Mouse (Mus musculus): Measurements from ENCODE around the gene Ccsap. TPM values are rescaled to one million over a fixed set of nuclear protein-coding genes. Genes with fewer than 3 reads are reported as not detected.

Ccsap gene
- total RNA-seq, 2 experiments from 2014 or later: 1.1 to 1.8 TPM

- DNase-seq: no peak
- intact Hi-C loops (cut with DNase I; ENCODE audit: low total_unique reads): no loop called here
Observed at GRCm38 (mm10) chr8:123882412-123882811, 22.4 kb upstream of the Ccsap start.

GRCm38 (mm10) chr8:123880821-123881350, 20.9 kb upstream of the Ccsap start:
- DNase-seq: no peak
- intact Hi-C loops (cut with DNase I; ENCODE audit: low total_unique reads): no loop called here

DNA sequence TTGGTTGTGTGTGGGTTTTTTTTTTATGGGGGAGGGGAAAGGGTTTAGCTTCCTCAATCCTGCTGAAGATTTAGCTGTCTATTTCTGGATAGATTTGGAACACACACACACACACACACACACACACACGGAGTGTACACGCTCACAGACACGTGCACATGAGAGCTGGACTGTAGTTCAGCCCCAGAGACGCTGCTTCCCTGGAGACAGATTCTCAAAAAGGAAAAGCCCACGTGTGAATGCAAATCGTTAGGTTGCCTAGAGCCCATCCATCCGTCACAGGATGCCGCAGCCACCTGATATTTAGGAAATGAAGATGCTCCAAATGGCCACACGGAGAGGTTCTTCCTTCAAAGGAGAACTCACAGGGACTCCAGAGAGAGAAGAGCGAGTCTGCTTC, 20.3 kb upstream of the Ccsap start:
- DNase-seq: no peak
- intact Hi-C loops (cut with DNase I; ENCODE audit: low total_unique reads): no loop called here

GRCm38 (mm10) chr8:123877865-123878264, 17.9 kb upstream of the Ccsap start:
- intact Hi-C loops (cut with DNase I; ENCODE audit: low total_unique reads): no loop called here

GRCm38 (mm10) chr8:123874324-123874723, 14.3 kb upstream of the Ccsap start:
- DNase-seq: no peak
- intact Hi-C loops (cut with DNase I; ENCODE audit: low total_unique reads): no loop called here

More at GRCm38 (mm10) chr8:123877865-123878264, 17.9 kb upstream of the Ccsap start:
- no peak for DNase-seq

- intact Hi-C loops (cut with DNase I; ENCODE audit: low total_unique reads): no loop called here
- no peak for DNase-seq
Observed at GRCm38 (mm10) chr8:123873364-123873763, 13.4 kb upstream of the Ccsap start.

GRCm38 (mm10) chr8:123872048-123872447, 12.0 kb upstream of the Ccsap start:
- DNase-seq: peak; percentile 76

DNA sequence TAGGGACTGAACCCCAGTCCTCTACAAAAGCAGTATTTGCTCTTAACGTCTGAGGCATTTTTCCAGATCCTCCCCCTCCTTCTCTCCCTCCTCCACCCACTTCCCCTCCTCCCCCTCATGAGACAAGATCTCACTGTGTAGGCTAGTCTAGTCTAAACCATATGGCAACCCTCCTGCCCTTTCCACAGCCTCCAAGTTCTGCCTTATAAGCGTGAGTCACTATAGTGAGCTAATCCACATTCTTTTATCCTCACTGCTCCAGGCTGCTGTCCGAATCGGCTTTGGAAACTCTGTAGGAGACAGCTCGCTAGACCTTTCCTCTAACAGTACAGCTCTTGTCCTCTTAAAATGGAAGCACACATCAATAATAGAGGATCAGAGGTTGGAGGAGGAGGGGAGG, 7.0 kb upstream of the Ccsap start:
- DNase-seq: no peak
- intact Hi-C loops (cut with DNase I; ENCODE audit: low total_unique reads): no loop called here

More at GRCm38 (mm10) chr8:123872048-123872447, 12.0 kb upstream of the Ccsap start:
- intact Hi-C loops (cut with DNase I; ENCODE audit: low total_unique reads): no loop called here

GRCm38 (mm10) chr8:123865786-123866185, 5.8 kb upstream of the Ccsap start:
- intact Hi-C loops (cut with DNase I; ENCODE audit: low total_unique reads): no loop called here
- no peak for DNase-seq

GRCm38 (mm10) chr8:123860386-123860785, 377 bp upstream of the Ccsap start:
- intact Hi-C loops (cut with DNase I; ENCODE audit: low total_unique reads): no loop called here
- DNase-seq: no peak

- DNase-seq: peak; percentile 92
- intact Hi-C loops (cut with DNase I; ENCODE audit: low total_unique reads): no loop called here
Observed at GRCm38 (mm10) chr8:123858941-123859647, 915 bp downstream of the Ccsap start.

DNA sequence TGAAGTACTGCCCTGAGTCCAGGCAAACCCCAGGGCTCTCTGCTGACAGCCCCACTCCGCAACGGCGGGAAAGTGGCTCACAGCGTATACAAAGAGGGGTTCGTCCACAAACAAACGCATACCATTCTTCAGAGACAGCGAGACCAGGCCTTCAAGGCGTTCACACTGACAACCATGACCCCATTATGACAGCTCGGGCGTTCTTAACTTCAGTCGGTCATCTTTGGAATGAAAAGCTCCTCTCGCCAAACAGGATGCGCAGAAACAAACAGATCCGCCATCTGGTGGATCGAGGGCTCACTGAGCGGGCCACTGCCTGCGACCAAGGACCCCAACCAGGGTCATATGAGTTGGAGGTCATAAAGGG, 1.5 kb downstream of the Ccsap start:
- intact Hi-C loops (cut with DNase I; ENCODE audit: low total_unique reads): no loop called here
- DNase-seq: no peak

DNA sequence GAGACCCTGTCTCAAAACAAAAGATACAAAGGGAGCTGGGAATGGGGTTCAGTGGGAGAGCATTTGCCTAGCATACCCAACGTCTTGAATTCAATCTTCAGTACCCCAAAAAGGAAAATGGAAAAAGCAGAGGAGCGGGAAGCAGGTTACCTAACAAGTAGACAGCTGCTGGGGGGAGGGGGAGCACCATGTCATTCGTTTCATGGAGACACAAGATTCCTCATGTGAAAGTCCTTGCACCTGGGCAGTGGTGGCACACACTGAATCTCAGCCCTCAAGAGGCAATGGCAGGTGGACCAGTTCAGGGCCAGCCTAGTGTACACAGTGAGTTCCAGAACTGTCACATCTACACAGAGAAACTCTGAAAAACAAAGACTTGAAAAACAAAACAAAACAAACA, 2.6 kb downstream of the Ccsap start:
- intact Hi-C loops (cut with DNase I; ENCODE audit: low total_unique reads): no loop called here
- no peak for DNase-seq

DNA sequence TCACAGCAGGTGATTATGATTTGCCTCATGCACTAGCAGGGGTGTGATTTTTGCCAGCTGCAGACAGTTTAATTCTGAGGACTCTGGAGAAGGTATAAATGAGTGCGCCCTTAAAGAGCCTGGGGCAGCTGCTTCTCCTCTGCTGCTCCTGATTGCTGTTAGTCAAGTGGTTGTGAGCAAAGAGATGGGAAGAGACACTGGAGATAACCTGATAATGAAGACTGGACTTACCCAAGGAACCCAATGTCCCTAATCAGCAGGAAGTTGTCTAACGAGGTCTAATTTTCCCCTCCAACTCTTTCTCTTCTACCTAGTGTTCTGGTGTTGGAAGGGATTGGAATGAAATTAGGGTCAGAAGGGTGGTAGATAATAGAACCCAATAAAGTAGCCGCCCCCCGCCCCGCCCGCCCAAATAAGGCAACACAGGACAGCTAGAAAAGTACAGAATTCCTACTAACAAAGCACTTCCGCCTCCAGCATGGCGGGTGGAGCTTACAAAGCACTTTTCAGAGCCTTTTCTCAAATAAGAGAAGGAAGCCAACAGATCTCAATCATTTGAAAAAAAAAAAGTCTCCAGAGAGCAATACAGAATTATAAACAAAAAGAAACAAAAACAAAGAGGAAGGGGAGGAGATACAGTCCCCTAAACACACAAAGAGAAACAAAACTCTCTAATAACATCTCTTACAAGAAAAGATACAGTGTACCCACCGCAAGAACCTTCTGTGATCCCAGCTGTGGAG, 5.1 kb downstream of the Ccsap start:
- DNase-seq: no peak
- intact Hi-C loops (cut with DNase I; ENCODE audit: low total_unique reads): no loop called here

DNA sequence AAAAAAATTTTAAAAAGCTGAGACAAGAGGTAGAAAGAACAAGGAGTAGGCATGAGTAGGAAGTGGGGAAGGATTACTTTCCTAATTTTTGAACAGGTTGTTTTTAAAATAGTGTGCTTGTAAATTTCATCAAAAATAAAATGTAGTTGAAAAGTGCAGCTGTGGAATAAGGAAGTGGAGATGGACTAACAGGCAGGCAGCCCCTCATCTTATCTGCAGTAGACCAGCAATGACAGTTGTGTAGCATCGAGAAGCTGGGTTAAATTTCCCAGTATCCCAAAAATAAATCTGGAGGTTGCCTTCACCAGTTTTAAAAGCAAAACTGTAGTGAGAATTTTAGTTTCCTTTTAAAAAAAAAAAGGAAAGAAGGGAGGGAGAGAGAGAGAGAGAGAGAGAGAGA, 5.8 kb downstream of the Ccsap start:
- no peak for DNase-seq
- intact Hi-C loops (cut with DNase I; ENCODE audit: low total_unique reads): no loop called here

DNA sequence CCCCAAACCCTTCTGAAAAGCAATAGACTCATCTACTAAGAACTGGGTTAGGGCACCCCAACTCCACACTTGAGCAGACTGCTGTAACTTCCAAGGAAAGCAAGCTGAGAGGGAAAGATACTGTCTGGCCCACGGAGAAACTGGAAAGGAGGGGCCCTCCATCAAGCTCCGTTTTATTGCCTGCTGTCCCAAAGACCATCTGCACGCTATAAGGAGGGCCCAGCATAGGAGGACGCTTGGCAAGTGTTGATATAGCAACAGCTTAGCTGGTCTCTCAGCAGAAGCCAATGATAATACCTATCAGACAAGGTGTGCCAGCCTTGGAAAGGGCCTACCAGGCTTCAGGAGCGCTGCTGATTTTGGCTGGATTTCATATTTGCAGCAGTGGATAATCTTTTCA, 8.4 kb downstream of the Ccsap start:
- no peak for DNase-seq
- intact Hi-C loops (cut with DNase I; ENCODE audit: low total_unique reads): no loop called here

GRCm38 (mm10) chr8:123849352-123849751, 10.7 kb downstream of the Ccsap start:
- intact Hi-C loops (cut with DNase I; ENCODE audit: low total_unique reads): no loop called here
- DNase-seq: no peak

DNA sequence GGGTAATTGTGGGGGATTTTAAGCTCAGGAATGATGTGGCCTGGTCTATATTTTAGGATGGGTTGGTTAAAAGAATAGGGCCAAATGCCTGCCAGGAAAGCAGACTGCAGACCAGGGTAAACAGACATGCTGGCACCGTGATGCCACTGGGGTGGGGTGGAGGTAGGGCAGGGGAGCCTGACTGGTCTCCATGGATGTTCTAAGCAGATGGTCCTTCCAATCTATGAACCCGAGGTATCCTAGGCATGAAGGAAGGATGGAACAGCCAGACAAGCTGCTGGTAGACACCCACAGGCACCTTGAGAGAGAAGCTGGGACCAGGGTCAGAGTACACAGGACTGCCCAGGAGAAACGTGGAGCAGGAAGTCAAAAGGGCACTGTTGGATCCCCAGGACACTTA, 12.5 kb downstream of the Ccsap start:
- intact Hi-C loops (cut with DNase I; ENCODE audit: low total_unique reads): no loop called here

DNA sequence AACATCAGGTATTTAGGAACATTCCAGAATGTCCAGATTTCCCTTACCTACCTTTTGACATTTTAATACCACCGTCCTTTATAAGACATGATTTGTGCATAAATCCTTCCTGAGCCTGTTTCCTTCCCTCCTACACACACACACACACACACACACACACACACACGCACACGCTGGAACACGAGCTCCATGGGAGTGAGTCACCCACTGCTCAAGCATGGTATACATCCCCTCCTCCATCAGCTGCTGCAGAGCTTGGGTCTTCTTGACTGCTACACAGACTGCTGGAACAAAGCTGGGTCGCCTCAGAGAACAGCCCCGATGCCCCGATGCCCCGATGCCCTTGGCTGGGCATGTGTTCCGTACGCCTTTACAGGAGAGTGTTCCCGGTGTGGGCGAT, 13.5 kb downstream of the Ccsap start:
- intact Hi-C loops (cut with DNase I; ENCODE audit: low total_unique reads): no loop called here
- no peak for DNase-seq

More for the DNA sequence above, 12.5 kb downstream of the Ccsap start:
- no peak for DNase-seq

- no peak for DNase-seq
- intact Hi-C loops (cut with DNase I; ENCODE audit: low total_unique reads): no loop called here
Observed at GRCm38 (mm10) chr8:123845991-123846390, 14.0 kb downstream of the Ccsap start.

DNA sequence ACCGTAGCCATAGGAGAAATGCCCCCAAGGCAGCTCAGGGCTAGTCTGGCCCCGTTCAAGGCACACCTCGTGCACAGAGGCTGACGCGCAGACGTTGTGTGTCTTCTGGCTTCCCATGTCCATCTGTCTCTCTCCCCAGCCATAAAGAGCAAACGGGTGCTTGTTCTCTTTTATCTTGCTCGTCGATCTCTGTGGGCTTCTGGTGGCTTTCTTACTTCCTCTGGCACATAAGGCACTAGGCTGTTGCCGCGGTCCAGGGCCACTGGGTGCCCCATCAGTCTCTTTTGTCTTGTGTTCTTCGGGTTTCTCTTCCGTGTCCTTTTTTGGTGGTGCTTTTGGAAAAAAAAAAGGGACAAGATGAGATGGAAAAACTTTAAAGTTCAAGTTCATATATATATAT, 14.9 kb downstream of the Ccsap start:
- DNase-seq: no peak
- intact Hi-C loops (cut with DNase I; ENCODE audit: low total_unique reads): no loop called here
